Mouse (Mus musculus): ENCODE measurements at regions not wholly inside any gene's neighbourhood (a gene's known extent, or its start where the extent isn't known, plus 50 kb on each side); places are given as distances from the start of the nearest gene placed in this dataset.

DNA sequence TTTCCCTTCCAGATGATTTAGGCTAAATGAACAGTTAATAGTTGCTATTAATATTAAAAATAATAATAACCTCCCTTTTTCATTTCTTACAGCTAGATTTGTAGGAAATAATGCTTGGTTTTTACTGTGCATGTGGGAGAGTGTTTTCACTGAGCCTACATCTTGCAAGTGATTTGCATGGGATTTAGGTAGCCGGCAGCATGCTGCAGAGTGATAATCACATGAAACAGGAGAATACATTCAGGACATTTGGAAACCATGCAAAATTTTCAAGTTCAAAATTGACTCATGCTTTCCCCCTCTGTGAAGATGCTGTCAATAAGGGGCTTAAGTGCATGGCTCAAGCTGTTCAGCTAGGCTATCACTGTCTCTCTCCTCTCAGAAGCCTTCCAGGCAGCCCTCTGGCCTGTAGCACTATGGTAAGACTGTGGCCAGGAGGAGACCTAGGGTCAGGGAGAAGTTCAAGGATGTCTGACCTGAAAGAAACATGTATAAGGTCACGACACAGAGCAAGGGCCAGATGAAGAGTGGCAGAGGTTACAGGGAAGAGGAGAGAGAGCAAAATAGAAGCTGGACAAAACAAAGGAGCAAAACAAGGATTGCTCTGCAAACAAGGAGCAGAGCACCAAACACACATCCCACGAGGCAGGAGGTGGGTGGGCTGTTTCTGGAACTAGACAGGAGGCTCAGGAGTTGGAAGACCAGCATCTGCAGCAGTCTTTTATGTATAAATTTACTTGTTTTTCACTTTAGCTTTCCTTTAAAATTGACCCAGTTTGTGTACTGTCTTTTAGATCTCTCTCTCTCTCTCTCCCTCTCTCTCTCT is 177.5 kb downstream of the Tmem161b start:
- no peak for DNase-seq

DNA sequence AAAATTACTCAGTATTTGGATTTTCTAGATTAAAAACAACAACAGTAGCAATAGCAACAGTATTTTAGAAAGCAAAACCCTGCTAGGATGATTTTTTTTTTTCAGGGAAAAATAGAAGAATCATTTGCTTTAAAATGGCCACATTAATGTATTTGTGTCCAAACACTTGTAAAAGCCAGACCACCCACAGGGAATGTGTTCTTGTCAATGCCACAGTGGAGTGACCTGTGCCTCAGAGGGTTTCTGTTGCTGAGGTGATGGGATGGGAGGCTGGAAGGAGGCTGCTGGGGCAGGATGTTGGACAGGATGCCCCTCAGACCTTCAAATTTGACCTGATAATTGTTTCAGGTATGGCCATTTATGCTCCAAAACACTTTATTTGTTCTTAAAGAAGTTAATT is 178.9 kb downstream of the Tmem161b start:
- DNase-seq = no peak

DNA sequence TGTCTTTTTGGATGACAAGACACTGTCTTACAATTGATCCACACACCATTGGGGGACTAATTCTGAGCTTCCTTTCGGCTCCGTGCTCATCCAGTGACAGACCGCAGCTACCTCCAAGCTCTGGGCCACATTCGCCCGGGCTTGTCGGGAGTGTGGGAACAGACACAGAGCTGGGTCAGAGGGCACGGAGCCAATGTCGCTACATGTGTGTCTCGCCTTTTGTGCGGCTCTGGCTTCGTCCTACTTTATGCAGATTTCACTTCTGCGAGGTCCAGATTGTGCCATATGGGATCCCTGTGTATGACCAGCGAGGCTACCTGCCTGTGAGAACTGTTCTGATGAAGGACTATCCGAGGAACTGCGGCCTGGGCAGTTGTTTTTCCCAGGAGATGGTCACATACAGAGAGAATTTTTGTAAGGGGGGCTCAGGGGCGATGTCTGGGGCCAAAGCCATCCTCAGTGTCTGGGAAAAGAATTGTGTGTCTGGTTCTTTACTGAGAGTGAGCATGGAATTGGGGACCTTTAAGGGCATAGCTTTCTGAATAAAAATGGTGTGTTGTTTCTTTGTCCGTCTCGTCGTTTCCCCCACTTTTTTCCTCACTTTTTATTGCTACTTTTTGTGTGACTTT is 182.6 kb downstream of the Tmem161b start:
- no peak for DNase-seq

DNA sequence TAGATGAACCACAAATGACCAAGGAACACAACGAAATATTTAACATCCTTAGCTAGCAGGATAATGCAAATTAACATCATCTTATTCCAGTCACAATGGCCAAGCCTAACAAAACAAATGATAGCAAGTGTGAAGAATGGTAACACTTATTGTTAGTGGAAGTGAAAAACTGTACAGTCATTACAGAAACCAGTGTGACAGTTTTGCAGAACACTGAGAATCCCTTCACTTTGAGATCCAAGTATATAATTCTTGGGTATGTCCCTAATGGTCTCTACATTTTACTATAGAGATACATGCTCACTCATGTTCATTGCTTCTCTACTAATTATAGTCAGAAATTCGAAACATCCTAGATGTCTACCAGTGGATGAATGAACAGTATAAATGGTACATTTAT is 212.3 kb downstream of the Tmem161b start:
- DNase-seq = no peak

DNA sequence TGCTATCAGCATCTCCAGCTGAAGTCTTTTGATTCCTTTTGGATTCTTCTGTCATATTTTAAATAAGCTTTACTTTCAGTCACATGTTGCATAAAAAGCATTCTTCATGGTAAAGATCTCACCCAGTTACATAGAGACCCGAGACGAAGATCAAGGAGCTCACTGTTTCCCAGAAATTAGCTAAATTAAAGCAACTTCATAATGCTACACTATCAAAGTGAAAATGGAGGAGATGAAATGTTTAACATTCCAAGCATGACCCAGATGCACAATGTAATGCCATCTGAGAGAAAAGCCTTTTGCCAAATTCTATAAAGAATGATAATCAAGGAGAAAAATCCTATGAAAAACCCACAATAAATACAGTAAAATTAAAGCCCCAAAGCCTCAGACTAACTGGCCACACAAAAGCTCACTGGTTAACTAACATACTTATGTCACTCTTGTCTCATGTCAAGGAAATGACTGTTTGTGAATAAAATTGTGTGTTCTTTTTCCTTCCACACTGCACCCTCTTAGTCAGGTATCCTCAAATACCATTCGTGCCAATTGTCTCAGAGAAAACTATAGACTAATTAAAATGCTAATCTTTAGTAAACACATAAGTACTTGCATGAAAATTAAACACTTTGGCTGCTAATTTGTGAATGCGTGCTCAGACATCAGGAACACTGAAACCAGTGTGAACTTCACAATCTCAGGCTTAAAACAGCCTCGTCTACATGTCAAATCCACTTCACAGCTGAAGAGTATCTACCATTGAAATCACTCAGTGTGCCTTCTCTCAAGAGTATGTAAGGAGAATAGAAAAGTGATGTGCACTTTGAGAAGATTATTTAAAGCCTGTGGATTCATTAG is 215.7 kb downstream of the Tmem161b start:
- no peak for DNase-seq

GRCm38 (mm10) chr13:84438444-84438766 is 216.3 kb downstream of the Tmem161b start:
- DNase-seq = no peak

- no peak for DNase-seq
Measured at GRCm38 (mm10) chr13:84448514-84448913, 226.4 kb downstream of the Tmem161b start.

GRCm38 (mm10) chr13:84449001-84449551 is 227.0 kb downstream of the Tmem161b start:
- DNase-seq = no peak

Measured in adrenal gland, postnatal 36 days (tissue).